Mouse (Mus musculus) limb, embryonic 15.5 days (tissue): ENCODE data around the gene BC024978. TPM values are rescaled to one million over a fixed set of nuclear protein-coding genes. Genes with fewer than 3 reads are reported as not detected.

Experiments used
- ATAC-seq: fragments of 200-750 bp; cut with Nextera tagmentation; 2 replicates; pipeline ENCODE4 v1.8.0; 2017; ENCODE audit warnings: low read depth, moderate TSS enrichment; ENCODE audit not compliant: insufficient number of reproducible peaks, low FRiP score, low TSS enrichment
- H3K27ac ChIP-seq: fragments of 300-500 bp; sonication (generic); 2 replicates; pipeline ENCODE4 v1.5.1; 2015; ENCODE audit warnings: moderate library complexity, mild to moderate bottlenecking, inconsistent platforms
- H3K27me3 ChIP-seq: fragments of 300-500 bp; sonication (generic); 2 replicates; pipeline ENCODE4 v1.6.1; 2015; ENCODE audit warnings: inconsistent platforms
- H3K36me3 ChIP-seq: fragments of 300-500 bp; sonication (generic); 2 replicates; pipeline ENCODE4 v1.6.1; 2015; ENCODE audit warnings: inconsistent platforms
- H3K4me1 ChIP-seq: fragments of 300-500 bp; sonication (generic); 2 replicates; pipeline ENCODE4 v1.6.1; 2015; ENCODE audit warnings: inconsistent platforms
- H3K4me2 ChIP-seq: fragments of 300-500 bp; sonication (generic); 2 replicates; pipeline ENCODE4 v1.6.1; 2015; ENCODE audit warnings: mild to moderate bottlenecking, inconsistent platforms
- H3K4me3 ChIP-seq: fragments of 300-500 bp; sonication (generic); 2 replicates; pipeline ENCODE4 v1.5.1; 2015; ENCODE audit warnings: mild to moderate bottlenecking, inconsistent platforms
- H3K9ac ChIP-seq: fragments of 300-500 bp; sonication (generic); 2 replicates; pipeline ENCODE4 v1.6.1; 2015; ENCODE audit warnings: inconsistent platforms
- H3K9me3 ChIP-seq: fragments of 300-500 bp; sonication (generic); 2 replicates; pipeline ENCODE4 v1.6.1; 2016; ENCODE audit warnings: inconsistent platforms
- WGBS: fragments of 180-500 bp; shearing (Covaris S2); methylation state at CpG from one replicate; pipeline ENCODE4 v1.1.7; 2015; 5-methylcytosine and 5-hydroxymethylcytosine counted together
- polyA plus RNA-seq: library from polyadenylated mRNA; unstranded; fragments of >200 nt; fragmentation: Nextera tagmentation; extraction: Ambion mirVana; gene quantifications from 2 replicates; pipeline ENCODE4 v1.2.1, GENCODE M21; 2015

Gene BC024978
- polyA plus RNA-seq, 1 experiment from 2014 or later: 3.4 TPM

- H3K36me3 ChIP-seq: peaks cover 28% of the 10 kb centered on the region
- H3K9me3 ChIP-seq: no peaks in the 10 kb centered on the region
- peaks cover 19% of the 10 kb centered on the region for H3K4me1 ChIP-seq
- no peak overlapping the region for H3K4me2 ChIP-seq
- no peaks in the 10 kb centered on the region for H3K27me3 ChIP-seq
- no peak overlapping the region for H3K9ac ChIP-seq
- H3K4me3 ChIP-seq: no peak overlapping the region
- no peak overlapping the region for H3K27ac ChIP-seq
- ATAC-seq: no peak
These were observed 2.8 kb downstream of the BC024978 start for GRCm38 (mm10) chr7:27198355-27198754.

- peaks cover 27% of the 10 kb centered on the region for H3K36me3 ChIP-seq
- no peak overlapping the region for H3K27ac ChIP-seq
- H3K4me1 ChIP-seq: peaks cover 17% of the 10 kb centered on the region
- ATAC-seq: no peak
- H3K9me3 ChIP-seq: no peaks in the 10 kb centered on the region
- H3K4me3 ChIP-seq: no peak overlapping the region
- no peaks in the 10 kb centered on the region for H3K27me3 ChIP-seq
- 95% methylated on average over 8 of the region's 8 CpGs for WGBS
- no peak overlapping the region for H3K9ac ChIP-seq
- H3K4me2 ChIP-seq: no peak overlapping the region
These were observed 3.2 kb downstream of the BC024978 start for GRCm38 (mm10) chr7:27198779-27199178.

DNA sequence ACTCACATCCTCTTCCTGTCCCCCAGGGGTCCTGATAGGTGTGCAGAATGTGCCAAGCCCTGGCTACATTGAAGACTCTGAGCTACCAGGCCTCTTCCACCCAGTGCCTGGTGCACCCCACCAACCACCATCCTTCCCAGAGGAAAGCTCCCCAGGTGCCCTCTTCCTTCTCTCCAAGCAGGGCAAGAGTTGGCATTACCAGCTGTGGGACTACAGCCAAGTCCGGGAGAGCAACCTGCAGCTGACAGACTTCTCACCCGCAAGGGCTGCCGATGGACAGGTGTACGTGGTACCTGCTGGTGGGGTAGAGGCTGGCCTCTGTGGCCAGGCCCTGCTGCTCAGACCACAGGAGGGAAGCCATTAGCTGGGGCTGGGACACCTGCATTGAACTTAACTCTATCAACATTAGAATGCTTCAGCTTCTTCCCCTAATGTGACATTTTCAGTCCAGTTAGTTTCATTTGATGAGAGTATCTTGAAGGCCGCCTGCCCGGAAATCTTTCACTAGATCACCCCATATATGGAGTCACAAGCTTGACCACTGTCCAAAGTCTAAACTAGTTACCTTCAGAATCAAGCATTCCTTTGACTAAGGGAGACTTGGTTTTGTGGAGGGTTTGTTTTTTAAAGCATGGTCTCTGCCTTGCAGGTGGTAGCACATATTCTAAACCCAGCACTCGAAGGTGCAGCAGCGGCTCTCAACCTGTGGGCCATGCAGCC lies 8.3 kb downstream of the BC024978 start:
- Histone ChIP-seq H3K27ac (no peak overlapping the region), H3K36me3 (peaks cover 57% of the 10 kb centered on the region), H3K4me3 (no peak overlapping the region), H3K9ac (no peak overlapping the region), H3K4me1 (no peaks in the 10 kb centered on the region), H3K9me3 (no peaks in the 10 kb centered on the region), H3K4me2 (no peak overlapping the region), H3K27me3 (no peaks in the 10 kb centered on the region)
- 92% methylated on average over 8 of the region's 8 CpGs for WGBS
- ATAC-seq: no peak

- no peak overlapping the region for H3K27ac ChIP-seq
- WGBS: 86% methylated on average over 2 of the region's 2 CpGs
- H3K36me3 ChIP-seq: peaks cover 85% of the 10 kb centered on the region
- H3K27me3 ChIP-seq: no peaks in the 10 kb centered on the region
- H3K4me1 ChIP-seq: no peaks in the 10 kb centered on the region
- H3K4me3 ChIP-seq: no peak overlapping the region
- H3K9me3 ChIP-seq: no peaks in the 10 kb centered on the region
- no peak overlapping the region for H3K4me2 ChIP-seq
- no peak for ATAC-seq
- H3K9ac ChIP-seq: no peak overlapping the region
These were observed 17.0 kb downstream of the BC024978 start for GRCm38 (mm10) chr7:27212626-27213025.

- Histone ChIP-seq H3K4me3 (no peak overlapping the region), H3K27ac (no peak overlapping the region), H3K36me3 (peaks cover 60% of the 10 kb centered on the region), H3K9me3 (no peaks in the 10 kb centered on the region), H3K27me3 (no peaks in the 10 kb centered on the region), H3K9ac (no peak overlapping the region), H3K4me1 (0 out of 2 replicates have a peak, but pooled peaks cover 5% of the 10 kb centered on the region), H3K4me2 (no peak overlapping the region)
- 81% methylated on average over 7 of the region's 7 CpGs for whole genome bisulfite sequencing
- no peak for ATAC-seq
These were observed 23.0 kb downstream of the BC024978 start for GRCm38 (mm10) chr7:27218586-27218985.

- Histone ChIP-seq H3K27me3 (no peaks in the 10 kb centered on the region), H3K9ac (no peak overlapping the region), H3K9me3 (no peaks in the 10 kb centered on the region), H3K4me2 (no peak overlapping the region), H3K36me3 (peaks cover 50% of the 10 kb centered on the region), H3K4me1 (peaks cover 18% of the 10 kb centered on the region), H3K4me3 (no peak overlapping the region), H3K27ac (no peak overlapping the region)
- no peak for ATAC-seq
- 76% methylated on average over 11 of the region's 11 CpGs for WGBS
These were observed 24.4 kb downstream of the BC024978 start for GRCm38 (mm10) chr7:27219937-27220336.

- 67% methylated on average over 6 of the region's 6 CpGs for WGBS
- Histone ChIP-seq H3K4me1 (peaks cover 38% of the 10 kb centered on the region), H3K27ac (no peak overlapping the region), H3K36me3 (peaks cover 32% of the 10 kb centered on the region), H3K9me3 (no peaks in the 10 kb centered on the region), H3K4me2 (no peak overlapping the region), H3K9ac (no peak overlapping the region), H3K27me3 (no peaks in the 10 kb centered on the region), H3K4me3 (no peak overlapping the region)
- no peak for ATAC-seq
These were observed 26.4 kb downstream of the BC024978 start for GRCm38 (mm10) chr7:27221939-27222338.

DNA sequence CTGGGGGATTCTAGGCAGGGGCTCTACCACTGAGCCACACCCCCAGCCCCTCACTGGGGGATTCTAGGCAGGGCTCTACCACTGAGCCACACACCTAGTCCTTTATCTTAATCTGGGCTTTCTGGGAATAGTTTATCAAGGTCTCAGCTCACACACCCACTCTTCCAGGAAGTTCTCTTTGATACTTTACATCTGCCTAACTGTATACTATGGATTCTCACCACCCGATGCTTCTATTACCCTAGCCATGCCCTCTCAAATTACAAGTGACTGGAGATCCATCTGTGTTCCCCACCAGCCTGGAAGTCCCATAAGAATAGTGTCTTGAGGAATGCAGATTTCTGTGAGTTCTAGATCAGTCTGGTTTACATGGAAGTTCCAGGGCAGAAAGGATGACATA lies 27.0 kb downstream of the BC024978 start:
- Histone ChIP-seq H3K27me3 (no peaks in the 10 kb centered on the region), H3K9me3 (no peaks in the 10 kb centered on the region), H3K27ac (no peak overlapping the region), H3K4me3 (no peak overlapping the region), H3K4me2 (no peak overlapping the region), H3K9ac (no peak overlapping the region), H3K4me1 (peaks cover 44% of the 10 kb centered on the region), H3K36me3 (peaks cover 27% of the 10 kb centered on the region)
- no peak for ATAC-seq
- WGBS: 69% methylated on average over 1 of the region's 1 CpGs

DNA sequence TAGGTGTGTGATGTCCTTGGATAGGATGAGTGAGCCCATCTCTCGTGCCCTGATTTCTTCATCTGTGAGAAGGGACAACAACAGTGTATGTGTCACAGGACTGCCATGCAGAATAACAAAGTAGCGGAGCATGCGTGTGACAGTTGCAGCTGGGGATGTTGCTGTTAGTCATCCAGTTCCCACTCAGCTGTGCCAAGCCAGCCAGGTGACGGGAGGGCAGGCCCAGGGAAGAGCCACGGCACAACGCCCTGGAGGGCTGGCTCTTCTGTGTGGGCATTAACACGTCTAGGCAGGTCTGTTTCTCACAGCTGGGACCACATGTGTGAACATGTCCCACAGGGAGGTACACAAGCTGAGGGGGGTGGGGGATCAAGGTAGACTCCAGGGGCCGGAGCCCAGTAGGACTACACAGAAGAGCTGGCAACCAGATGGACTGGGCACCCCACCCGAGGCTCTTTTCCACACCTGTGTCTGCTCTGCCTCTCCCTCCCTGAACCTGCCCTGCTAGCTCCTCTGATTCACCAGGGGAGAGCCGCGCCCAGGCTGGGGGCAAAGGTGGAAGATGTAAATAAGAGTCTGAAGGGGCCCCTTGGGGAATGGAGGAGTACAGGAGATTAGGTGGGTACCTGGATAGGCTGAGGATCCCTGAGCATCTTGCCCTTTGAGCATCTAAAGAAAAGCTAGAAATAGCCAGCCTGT lies 29.4 kb downstream of the BC024978 start:
- Histone ChIP-seq H3K27ac (peak overlapping the region; percentile 50), H3K9ac (peak overlapping the region; percentile 11; the same call in 1 of the 2 replicates), H3K27me3 (no peaks in the 10 kb centered on the region), H3K4me1 (peaks cover 49% of the 10 kb centered on the region), H3K4me2 (peak overlapping the region; percentile 62), H3K36me3 (peaks cover 5% of the 10 kb centered on the region), H3K9me3 (no peaks in the 10 kb centered on the region), H3K4me3 (peak overlapping the region; percentile 96)
- WGBS: 52% methylated on average over 11 of the region's 11 CpGs
- no peak for ATAC-seq

DNA sequence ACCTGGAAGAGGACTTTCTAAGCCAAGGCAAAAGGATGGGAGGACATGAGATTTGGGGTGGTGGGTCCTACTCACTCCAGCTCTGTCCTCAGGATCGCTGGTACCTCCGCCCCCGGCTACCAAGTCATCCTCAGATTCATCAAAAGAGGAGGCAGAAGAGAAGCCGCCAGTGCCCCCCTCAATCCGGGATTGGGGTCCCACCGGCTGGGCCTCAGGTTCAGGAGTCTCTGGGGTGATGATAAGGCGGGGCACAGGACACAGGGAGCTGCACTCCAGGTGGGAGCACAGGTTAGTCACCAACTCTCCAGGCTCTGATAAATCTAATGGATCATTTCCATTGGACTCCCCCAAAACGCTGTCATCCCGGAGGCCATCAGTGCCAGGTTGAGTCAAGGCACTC lies 31.7 kb downstream of the BC024978 start:
- peak overlapping the region; percentile 96 for H3K4me3 ChIP-seq
- peak overlapping the region; percentile 62 for H3K4me2 ChIP-seq
- 30% methylated on average over 9 of the region's 9 CpGs for WGBS
- no peaks in the 10 kb centered on the region; the same call in 1 of the 2 replicates for H3K36me3 ChIP-seq
- ATAC-seq: no peak
- H3K27ac ChIP-seq: no peak overlapping the region
- H3K9me3 ChIP-seq: no peaks in the 10 kb centered on the region
- peak overlapping the region; percentile 81 for H3K9ac ChIP-seq
- peaks cover 56% of the 10 kb centered on the region for H3K4me1 ChIP-seq
- H3K27me3 ChIP-seq: no peaks in the 10 kb centered on the region

- Histone ChIP-seq H3K9me3 (no peaks in the 10 kb centered on the region), H3K27ac (peak overlapping the region; percentile 94; the same call in 1 of the 2 replicates), H3K4me2 (peak overlapping the region; percentile 62), H3K4me3 (peak overlapping the region; percentile 96), H3K27me3 (no peaks in the 10 kb centered on the region), H3K36me3 (no peaks in the 10 kb centered on the region; the same call in 1 of the 2 replicates), H3K4me1 (peaks cover 60% of the 10 kb centered on the region), H3K9ac (peak overlapping the region; percentile 81)
- no peak for ATAC-seq
- under 1% methylated on average over 10 of the region's 10 CpGs for whole genome bisulfite sequencing
These were observed 32.1 kb downstream of the BC024978 start for GRCm38 (mm10) chr7:27227676-27228075.

GRCm38 (mm10) chr7:27228281-27228821 lies 32.8 kb downstream of the BC024978 start, which contains the start of gene Itpkc:
Gene Itpkc, minus strand, starts transcription at chr7:27228661.
- H3K27ac ChIP-seq: peak within 1 kb of the TSS; percentile 94
- WGBS: under 1% methylated on average over 49 of the region's 49 CpGs
- H3K9me3 ChIP-seq: no peaks in the 10 kb centered on the region
- H3K27me3 ChIP-seq: no peaks in the 10 kb centered on the region
- H3K36me3 ChIP-seq: no peaks in the 10 kb centered on the region
- H3K4me3 ChIP-seq: peak within 1 kb of the TSS; percentile 96
- H3K4me2 ChIP-seq: peak within 1 kb of the TSS; percentile 62
- peak within 1 kb of the TSS; percentile 81 for H3K9ac ChIP-seq
- ATAC-seq: peak; percentile 82
- H3K4me1 ChIP-seq: peaks cover 59% of the 10 kb centered on the region
